Mouse (Mus musculus) T-helper 2 cell (primary cell): ENCODE results near the gene Chm.
"Not testable (repeated sequence)": the region's sequence is repeated elsewhere in the genome, so short reads cannot be mapped to it uniquely, and the experiment has no call there.

Experiments used
- in situ Hi-C: fragments of 300-600 bp; cut with MboI, MseI; formaldehyde crosslinking; loops from one replicate; pipeline ENCODE4 v1.15.1; 2025; ENCODE audit warnings: high pct_unique_total_duplicates

Gene Chm

DNA sequence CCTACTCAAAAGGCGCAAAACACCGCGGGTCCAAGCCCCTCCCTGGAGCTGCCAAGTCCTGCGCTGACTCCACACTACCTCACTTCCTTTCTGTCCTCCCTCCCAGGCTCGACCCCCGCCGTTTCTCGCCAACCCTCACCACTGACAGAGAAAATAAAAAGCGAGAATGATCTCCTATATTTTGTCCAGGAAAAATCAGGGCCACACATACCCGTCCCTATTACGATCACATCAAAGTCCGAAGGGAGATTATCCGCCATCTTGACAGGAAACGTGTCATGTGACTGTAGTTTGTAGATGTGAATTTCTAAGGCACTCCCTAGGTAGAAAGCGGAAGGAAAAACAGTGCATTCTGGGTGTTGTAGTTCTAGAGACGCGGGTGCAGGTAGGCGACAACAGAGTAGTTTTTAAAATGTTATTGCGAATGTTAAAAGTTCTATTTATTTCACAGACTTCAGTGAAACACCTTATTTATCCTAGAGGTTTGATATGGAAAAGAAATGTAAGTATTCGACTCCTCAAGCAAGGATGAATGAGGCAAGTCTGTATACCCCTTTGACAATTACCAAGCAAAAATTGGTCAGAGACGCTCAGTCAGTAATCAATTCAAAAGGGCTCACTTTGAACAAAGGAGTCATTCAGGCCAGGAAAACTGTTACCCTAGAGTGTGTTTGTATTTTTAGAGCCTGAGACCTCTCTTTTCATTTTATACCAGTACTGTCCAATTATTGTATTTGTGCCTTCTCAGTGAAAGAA lies at the start of gene Chm:
Chm (minus strand) TSS at position 288 of the 756 bp plus-strand sequence.
- in situ Hi-C loops: no loop called here

DNA sequence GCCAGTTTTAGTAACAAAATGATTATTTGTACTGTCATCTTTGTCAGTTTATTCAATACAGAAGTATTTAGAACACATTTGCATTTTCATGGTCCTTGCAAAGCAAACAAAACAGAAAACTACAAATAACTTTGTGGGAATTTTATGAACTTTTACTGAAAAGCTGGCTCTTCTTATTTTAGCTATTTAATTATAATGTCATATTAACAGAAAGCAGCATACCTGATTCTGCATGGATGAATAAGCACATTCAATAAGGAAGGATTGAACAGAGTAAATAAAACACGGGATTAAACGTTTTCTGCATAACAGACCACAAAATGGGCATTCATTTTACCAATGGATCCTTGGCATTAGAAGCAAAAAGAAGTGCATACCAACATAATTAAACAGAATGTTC lies 8.6 kb upstream of the Chm start:
- in situ Hi-C loops: no loop called here

DNA sequence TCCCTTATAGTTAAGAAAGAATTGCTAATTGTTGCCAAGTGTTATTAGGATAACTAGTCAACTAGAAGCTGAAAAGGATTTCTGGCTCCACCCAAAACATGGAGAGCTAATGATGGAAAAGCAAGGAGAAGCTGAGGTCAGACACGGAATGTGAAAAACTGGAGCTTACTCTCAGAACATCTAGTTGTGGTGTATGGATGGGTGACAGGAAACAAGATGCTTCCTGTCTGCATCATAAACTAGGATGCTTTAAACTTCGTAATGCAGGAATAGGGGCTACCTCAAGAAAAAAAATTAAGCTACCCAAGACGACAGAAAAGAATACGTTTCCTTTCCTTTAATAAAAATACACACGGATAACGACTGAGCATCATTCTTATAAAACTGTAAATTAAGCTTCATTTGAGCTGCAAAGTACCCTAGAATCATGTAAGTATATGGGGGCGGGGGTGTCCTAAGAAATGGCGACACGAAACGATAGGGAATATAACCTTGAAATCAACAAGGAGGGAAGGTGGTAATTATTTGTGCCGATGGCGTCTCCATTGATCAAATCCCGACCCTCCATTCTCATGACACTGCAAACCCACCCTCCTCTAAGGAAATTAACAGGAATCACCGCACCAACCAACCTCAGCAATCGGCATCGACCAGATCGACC lies 618 bp downstream of the Chm start:
- in situ Hi-C loops: no loop called here

DNA sequence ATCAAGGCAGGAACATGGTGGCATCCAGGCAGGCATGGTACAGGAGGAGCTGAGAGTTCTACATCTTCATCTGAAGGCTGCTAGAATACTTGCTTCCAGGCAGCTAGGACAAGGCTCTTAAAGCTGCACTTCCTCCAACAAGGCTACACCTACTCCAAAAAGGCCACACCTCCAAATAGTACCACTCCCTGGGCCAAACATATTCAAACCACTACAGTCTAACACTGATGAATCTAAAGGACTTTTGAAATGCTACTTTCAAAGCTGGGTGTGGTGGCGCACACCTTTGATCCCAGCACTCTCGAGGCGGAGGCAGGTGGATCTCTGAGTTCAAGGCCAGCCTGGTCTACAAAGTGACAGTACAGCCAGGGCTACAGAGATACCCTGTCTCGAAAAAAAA lies 4.5 kb downstream of the Chm start:
- in situ Hi-C loops: not testable (repeated sequence)

GRCm38 (mm10) chrX:113172766-113173165 lies 12.6 kb downstream of the Chm start:
- in situ Hi-C loops: no loop called here

GRCm38 (mm10) chrX:113172271-113172670 lies 13.0 kb downstream of the Chm start:
- in situ Hi-C loops: no loop called here

GRCm38 (mm10) chrX:113160268-113160860 lies 25.0 kb downstream of the Chm start:
- in situ Hi-C loops: no loop called here

GRCm38 (mm10) chrX:113084171-113084570 lies 101.1 kb downstream of the Chm start:
- in situ Hi-C loops: no loop called here

DNA sequence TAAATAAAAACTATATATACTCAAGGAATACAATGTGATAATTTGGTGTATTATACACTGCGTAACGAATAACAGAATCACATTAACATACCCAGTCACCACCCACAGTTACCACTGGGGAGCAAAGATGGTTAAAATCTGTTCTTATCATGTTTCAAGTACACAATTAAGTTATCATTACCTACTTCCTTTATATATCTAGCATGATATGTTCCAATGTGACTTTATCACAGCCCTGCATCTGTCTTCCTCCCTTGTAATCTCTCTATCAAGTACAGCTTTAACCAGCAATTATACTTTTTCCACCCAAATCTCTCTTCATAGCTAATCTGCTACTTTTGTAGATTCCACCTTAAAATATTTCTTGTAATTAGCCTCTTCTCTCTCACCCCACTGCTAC lies 109.3 kb downstream of the Chm start:
- in situ Hi-C loops: no loop called here

GRCm38 (mm10) chrX:113074823-113075222 lies 110.5 kb downstream of the Chm start:
- in situ Hi-C loops: no loop called here

- in situ Hi-C loops: no loop called here
Observed at GRCm38 (mm10) chrX:113003621-113004020, 181.7 kb downstream of the Chm start.

- in situ Hi-C loops: no loop called here
Observed at GRCm38 (mm10) chrX:113002192-113002591, 183.1 kb downstream of the Chm start.
